Mouse (Mus musculus): ENCODE measurements at regions not wholly inside any gene's neighbourhood (a gene's known extent, or its start where the extent isn't known, plus 50 kb on each side); places are given as distances from the start of the nearest gene placed in this dataset.
"Not testable (repeated sequence)": the region's sequence is repeated elsewhere in the genome, so short reads cannot be mapped to it uniquely, and the experiment has no call there.

GRCm38 (mm10) chr15:26953818-26954385 is 58.5 kb upstream of the Fbxl7 start:
- no peak for ATAC-seq

DNA sequence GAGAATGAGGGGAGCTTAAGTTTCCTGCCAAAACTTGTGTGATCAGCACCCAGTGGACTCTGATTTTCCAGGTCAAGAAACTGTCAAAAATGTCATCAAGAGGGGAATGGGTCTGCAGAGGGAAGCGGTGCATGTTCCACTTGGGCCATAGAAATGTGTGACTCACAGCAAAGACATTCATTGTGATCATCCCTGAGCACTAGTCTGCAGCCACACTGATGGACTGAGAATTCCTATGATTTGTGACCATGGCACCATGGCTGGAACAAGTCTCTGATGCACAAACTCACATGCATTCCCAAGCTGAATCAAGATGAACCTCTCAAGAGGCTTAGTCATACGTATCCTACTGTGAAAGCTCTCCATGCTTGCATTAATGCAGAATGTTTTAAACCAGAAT is 63.6 kb upstream of the Fbxl7 start:
- ATAC-seq, result no peak

DNA sequence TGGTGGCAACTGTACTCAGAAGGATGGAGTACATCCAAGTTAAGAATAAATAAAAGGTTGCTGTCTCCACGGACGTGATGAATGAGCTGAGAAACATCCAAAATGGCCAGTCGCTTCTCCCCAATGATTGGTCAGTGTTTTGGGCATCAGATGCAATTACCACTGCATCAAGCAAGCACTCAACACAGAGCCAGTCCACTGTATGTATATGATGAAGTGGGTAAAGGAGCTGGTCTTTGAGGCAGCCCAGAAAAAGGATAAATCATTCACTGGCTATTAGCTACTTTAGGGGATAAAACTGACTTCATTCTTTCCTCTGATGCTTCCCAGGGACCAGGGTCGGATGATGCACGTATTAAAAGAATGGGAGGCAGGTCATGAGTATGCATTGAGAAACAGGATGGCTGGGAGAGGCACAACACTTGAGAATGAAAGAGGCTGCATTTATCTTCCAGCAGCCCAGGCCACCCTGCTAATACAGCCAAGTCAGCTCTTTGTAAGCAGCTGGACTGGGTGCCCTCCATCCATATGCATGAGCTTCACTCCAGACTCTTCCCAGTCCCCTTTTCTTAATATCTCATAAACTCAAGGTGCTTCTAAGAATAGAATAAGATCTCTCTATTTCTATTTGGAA is 73.1 kb upstream of the Fbxl7 start:
- ATAC-seq, result no peak

DNA sequence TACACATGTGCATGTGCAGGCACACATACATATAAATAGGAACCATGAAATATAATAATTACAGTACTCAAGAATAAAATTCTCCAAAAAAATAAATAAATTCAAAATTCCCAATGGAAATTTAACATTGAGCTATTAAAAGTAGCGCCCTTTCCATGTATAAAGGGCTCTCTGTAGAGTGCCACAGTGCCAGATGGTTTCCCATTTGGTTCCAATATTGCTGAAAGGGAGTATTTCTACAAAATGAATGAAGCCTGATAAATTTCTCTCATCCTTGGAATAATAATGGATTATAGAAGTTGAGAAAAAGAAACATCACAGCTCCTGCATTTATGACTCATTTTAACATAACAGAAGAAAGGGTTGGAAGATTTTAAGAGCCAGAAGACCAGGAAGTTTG is 75.4 kb upstream of the Fbxl7 start:
- ATAC-seq, result no peak

DNA sequence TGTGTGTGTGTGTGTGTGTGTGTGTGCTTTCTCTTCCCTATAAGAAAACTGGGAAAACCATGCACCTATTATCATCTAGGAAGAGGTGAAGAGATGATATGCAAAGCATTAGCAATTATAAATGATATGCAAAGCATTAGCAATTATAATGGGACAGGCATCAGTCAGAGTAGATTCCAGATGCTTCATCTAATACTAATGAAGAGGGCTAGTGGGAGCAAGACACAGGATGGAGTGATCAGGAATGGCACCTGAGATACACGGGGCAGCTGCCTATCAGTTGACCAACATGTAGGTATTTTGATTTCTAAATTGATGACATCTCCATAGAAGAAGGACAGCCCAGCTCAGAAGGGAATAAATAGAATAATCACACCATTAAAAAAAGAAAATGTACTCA is 97.7 kb upstream of the Fbxl7 start:
- ATAC-seq, result no peak

GRCm38 (mm10) chr15:27009069-27009468 is 113.7 kb upstream of the Fbxl7 start:
- no peak for ATAC-seq

GRCm38 (mm10) chr15:27013906-27014658 is 118.7 kb upstream of the Fbxl7 start:
- no peak for ATAC-seq

GRCm38 (mm10) chr15:27014659-27014974 is 119.2 kb upstream of the Fbxl7 start:
- no peak for ATAC-seq

DNA sequence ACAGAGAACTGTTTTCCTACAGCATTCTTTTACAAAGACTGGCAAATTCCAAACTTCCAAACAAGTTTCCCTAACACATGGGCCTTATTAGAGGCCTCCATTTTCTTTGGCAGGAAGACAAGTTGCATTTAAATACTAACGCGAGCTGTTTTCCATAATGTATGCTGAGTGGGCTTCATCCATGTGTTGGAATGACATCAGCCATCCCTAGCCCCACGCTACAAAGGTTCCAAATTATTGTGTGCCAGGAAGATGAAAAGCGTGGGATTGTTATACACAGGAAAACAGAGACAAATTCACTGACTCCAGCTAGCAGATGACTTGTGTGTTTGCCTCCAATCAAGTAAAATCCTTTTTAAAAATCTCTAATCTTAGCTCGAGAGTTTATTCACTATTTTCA is 125.1 kb upstream of the Fbxl7 start:
- ATAC-seq, result no peak

DNA sequence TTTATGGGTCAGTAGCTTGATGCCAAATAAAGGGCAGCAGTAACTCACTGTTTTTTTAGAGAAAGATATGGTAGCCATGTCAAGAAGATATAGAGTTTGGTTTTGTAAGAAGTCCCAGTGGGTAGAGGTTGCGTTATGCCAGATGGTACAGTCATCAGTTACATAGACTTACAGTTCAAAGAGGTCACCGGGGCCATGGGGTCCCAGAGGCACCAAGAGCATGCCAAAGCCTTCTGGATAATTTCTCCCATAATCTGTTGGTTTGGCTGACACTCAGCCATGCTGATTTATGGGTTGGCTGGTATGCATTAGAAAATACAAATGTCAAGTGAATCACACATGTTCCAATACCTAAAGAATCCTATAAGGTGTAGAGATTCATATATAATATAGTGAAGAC is 137.9 kb upstream of the Fbxl7 start:
- ATAC-seq, result no peak

GRCm38 (mm10) chr15:27043788-27044187 is 148.4 kb upstream of the Fbxl7 start:
- ATAC-seq, result no peak

GRCm38 (mm10) chr15:27050673-27051072 is 155.3 kb upstream of the Fbxl7 start:
- ATAC-seq, result no peak

DNA sequence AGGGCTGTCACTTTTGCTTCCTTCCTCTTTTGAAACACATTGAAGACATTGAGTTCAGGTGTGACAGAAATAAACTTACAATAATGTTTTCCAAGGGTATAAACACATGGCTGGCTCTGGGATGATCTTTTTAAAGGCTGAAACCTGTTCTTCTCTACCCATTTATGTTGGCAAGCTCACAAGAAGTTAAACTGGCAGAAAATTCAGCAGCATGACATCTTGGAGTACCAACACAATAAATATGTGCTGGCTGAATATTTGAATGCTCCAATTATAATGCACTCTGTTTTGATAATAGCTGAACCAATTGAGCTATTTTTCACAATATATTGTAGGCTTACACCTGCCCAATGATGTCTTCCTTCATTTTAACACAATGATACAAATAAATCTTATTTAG is 168.1 kb upstream of the Fbxl7 start:
- ATAC-seq, result no peak

GRCm38 (mm10) chr15:27063971-27064370 is 168.6 kb upstream of the Fbxl7 start:
- ATAC-seq, result no peak

- ATAC-seq, result no peak
Measured at GRCm38 (mm10) chr15:27067691-27068090, 172.3 kb upstream of the Fbxl7 start.

GRCm38 (mm10) chr15:27077926-27078325 is 182.5 kb upstream of the Fbxl7 start:
- ATAC-seq, result no peak

DNA sequence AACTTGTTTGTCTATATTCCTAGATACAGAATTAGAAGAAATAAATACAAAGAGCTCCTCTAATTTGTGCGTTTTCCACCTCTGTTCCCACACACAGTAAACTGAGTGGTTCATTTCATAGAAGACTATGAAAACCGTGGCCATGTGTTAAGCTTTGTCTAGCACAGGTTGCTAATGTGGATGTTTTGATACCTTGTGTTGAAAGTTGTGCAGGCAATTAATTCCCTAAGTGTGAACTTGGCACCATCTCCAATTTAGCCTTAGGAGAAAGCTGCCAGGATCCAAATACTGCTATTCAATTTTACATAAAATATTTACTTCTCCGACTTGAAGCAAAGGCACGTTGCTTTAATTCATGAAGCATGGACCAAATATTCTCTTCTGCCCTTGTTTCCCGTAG is 187.4 kb upstream of the Fbxl7 start:
- ATAC-seq, result no peak

GRCm38 (mm10) chr15:27083596-27083995 is 188.2 kb upstream of the Fbxl7 start:
- no peak for ATAC-seq

DNA sequence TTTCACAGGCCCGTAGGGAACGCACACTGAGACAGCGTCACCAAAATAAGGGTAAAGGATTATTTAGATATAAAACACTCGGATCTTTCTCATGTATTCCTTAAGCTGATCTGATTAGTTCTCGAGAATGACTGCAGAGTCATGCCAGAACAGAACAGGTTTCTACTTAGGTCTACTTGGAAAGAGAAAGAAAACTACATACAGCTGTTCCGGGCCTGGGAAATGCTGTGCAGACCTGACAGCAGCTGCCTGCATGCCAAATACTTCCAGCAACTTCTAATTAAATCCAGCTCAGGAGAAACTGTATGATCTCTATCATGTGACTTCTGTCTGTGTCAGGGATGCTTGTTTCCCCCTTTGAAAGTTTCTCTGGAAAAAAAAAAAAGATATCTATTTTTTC is 193.8 kb upstream of the Fbxl7 start:
- ATAC-seq, result no peak

DNA sequence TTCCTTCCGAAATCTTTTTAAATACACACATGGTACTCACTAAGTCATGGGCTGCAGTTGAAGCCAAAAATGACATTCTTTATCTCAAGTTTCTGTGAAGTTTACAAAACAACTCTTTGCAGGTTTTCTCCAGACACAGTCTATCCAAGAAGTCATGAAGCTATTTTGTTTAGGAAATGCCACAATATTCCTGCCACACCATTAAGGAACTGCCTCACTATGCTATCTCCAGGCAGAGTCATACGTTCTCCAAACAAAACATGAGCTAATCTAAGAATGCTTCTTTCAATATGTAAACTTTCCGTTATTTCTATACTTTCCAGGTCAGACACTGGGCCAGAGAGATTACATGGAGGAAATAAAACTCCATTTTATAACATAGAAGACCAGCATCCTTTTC is 198.7 kb upstream of the Fbxl7 start:
- ATAC-seq, result no peak

DNA sequence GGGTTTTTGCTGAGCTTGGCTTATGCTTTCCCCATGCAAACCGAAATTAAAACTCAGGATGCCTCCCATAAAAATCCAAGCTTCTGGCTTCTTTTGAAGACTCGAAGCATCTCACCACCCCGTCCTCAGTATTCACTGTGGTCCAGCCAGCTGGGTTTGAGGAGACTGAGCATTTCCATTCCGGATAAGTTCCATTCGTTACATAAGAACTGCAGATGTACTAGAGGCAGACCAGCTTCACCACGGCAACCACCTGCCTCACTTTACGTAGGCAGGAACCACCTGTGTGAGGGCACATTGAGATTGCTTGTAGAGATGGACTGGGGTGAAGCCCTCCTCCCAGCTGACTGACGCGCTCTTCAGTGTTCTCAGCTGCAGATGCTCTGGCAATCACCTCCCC is 199.9 kb upstream of the Fbxl7 start:
- ATAC-seq, result no peak

DNA sequence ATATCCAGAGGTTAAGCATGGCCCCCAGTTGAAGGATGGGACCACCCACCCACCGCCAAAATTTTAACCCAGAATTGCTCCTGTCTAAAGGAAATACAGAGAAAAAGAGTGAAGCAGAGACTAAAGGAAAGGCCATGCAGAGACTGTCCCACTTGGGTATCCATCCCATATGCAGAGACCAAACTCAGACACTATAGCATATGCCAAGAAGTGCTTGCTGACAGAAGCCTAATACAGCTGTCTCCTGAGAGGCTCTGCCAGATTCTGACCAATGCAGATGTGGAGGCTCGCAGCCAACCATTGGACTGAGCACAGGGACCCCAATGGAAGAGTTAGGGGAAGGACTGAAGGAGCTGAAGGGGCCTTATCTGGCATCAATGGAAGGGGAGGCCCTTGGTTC is 206.2 kb upstream of the Fbxl7 start:
- ATAC-seq, result not testable (repeated sequence)

GRCm38 (mm10) chr15:27109130-27109529 is 213.8 kb upstream of the Fbxl7 start:
- no peak for ATAC-seq

DNA sequence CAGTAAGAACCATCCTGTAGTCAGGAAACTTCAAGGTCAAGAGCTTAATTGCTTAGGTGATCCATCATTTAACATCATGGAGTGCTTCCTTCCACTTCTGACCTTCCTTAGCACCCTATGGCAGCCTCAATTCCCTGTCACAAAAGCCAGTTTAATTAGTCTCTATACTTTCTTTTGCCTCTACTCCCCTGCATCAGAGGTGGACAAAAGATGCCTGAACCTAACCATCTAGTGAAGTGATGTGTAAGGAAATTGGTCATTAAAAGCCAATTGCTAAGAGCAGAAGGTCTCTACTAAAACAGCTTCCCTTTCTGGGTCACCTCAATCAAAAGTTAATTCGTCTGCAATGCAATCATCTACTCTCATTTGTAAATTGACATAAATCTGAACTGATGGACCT is 234.3 kb upstream of the Fbxl7 start:
- no peak for ATAC-seq

GRCm38 (mm10) chr15:27132761-27133160 is 237.4 kb upstream of the Fbxl7 start:
- no peak for ATAC-seq

All from activated CD4-positive, CD25-positive, alpha-beta regulatory T cell, adult 4 months (primary cell).